Mouse (Mus musculus) G1E-ER4 (cell line): ENCODE results near the gene Gm28051. TPM values are rescaled to one million over a fixed set of nuclear protein-coding genes. Genes with fewer than 3 reads are reported as not detected.

Source experiments
- GATA1 ChIP-seq: IDR thresholded peaks from one replicate; pipeline ENCODE4 v1.8.0; 2012; ENCODE audit warnings: low read length, inconsistent platforms
- polyA plus RNA-seq: library from polyadenylated mRNA; stranded (reverse); fragments of >175 nt; gene quantifications from 2 replicates; pipeline ENCODE4 v1.2.3, GENCODE M21; 2012

The Gm28051 gene
- polyA plus RNA-seq, 1 experiment, result 7.3 TPM

GRCm38 (mm10) chr12:102702356-102703110, 55.0 kb downstream of the Gm28051 start:
- TF ChIP-seq GATA1, result no peak

- no peak for TF ChIP-seq GATA1
These were observed 55.8 kb downstream of the Gm28051 start for GRCm38 (mm10) chr12:102701691-102702207.

- TF ChIP-seq GATA1, result no peak
These were observed 57.1 kb downstream of the Gm28051 start for GRCm38 (mm10) chr12:102700453-102700852.

DNA sequence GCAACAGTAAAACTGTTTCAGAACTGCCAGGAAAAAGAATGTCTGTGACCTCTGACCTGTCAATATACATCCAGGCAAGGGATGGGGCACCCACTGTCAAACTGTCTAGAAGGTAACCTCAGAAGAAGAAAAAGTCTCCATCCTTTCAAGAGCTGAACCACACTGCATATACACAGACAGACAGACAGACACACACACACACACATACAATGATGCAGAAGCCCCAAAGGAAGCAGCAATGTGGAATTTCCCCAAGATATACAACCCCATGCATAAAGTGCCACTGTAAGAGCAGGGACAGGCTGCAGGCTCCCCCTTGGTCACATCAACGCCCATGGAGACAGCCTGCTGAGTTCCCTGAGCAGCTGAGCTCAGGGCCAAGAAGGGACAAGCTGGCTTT, 58.4 kb downstream of the Gm28051 start:
- TF ChIP-seq GATA1, result no peak

DNA sequence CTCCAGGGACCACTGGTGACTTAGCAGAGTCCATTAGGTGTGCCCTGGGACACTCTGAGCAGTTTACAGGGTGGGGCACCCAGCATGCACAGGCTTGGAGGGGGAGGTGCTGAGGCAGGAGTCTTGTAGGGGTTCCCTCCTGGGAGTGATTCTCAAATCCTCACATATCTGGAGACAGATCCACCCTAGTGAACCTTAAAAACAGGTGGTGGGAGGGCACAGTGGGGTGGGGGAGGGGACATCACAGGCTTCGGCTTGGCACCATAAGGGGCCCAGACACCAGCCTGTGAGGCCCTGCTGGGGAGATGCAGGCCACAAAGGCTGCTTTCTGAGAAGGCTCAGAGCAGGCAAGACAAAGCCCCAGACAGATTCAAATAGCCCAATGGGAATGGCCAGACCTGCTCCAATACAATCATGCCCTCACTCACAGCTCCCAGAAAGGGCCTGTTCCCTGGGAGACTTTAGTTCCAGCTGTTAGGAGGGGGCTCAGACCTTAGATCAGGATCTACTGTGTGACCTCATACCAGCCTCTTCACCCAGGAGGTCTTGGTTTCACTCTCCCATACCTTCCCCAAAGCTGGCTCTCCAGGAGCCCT, 59.4 kb downstream of the Gm28051 start:
- TF ChIP-seq GATA1, result no peak

DNA sequence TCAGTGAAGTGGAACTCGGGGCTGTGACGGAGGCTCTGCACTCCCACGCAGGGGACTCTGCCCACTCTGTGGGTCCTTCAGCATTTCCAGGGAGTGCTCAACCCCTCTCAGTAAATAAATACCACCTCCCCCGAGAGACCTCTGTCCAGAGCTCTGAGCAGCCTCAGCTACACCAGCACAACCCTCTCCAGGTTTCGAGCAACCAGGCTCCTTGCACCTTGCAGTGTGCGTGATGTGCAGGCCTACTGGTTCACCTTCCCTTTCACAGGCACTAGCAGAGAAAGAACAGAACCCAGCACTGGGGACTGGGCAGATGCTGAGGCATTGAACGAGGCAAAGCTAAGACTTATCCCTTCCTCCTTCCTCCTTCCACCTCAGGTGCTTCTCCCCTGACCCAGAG, 60.2 kb downstream of the Gm28051 start:
- no peak for TF ChIP-seq GATA1

DNA sequence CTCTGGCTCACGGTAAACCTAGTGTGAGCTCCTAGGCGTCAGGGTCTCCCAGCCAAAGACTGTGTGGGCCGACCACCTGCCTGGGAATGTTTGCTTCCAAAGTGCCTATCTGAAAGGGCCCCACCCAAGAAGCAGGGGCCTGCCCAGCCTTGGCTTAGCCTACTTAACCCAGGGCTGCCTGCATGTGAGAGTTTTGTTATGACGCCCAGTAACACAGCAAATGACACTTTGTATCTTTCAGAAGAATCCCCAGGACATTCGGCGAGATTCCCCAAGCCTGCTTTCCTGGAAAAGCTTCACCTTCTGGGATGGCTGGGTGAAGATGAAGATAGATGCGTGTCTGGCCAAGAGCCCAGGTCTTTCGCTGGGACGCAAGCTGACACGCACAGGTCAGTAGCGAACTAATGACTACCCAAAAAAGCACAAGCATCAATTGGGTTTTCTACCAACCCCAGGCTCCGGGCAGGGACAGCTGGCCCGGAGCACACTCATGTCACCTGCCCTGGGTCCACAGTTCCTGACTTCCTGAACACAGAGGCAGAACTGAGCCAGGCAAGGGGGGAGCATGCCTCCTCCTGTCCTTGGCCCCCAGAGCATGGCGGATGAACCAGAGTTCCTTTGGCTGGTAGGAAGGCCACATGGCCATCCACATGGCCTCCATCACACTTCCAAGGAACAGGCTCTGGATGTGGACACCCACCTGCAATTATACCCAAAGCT, 60.8 kb downstream of the Gm28051 start:
- TF ChIP-seq GATA1, result no peak

DNA sequence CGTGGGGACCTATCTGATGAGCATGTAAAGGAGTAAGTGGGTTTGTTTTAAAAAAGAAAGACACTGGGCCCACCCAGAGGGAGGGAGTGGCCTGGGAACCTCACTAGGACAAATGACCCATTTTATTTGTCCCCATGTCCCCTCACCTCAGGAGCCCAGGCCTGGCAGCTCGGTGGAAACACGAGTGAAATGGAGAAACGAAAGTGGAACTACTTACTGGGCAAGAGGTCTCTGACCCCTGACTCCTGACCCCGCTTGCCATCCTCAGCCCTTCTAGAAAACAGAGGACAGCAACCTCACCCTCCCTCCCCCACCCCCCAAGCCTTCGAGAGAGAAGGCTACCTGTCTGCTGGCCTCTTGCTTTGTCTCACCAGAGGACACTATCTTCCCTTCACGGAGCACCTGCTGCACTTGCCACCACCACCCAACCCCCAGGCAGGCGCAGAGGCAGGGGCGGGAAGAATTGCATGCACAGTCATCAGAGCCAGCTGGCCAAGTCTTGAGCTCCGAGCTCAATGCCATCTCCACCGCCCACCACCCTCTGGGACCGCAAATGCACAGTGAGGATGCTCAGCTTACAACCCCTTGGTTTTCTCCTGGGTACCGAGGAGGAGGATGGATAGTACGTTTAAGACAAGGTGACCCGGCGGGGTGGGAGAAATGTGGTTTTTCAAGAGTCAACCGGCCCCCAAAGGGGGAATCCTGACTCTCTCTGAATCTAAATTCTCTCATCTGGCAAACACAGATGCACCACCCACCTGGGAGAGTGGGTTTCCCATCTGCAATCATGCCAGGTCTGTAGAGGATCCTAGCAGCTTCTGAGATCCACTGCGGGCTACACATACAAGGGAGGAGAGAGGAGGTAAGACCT, 62.0 kb downstream of the Gm28051 start:
- no peak for TF ChIP-seq GATA1

- TF ChIP-seq GATA1, result no peak
These were observed 65.8 kb downstream of the Gm28051 start for GRCm38 (mm10) chr12:102691761-102692160.

DNA sequence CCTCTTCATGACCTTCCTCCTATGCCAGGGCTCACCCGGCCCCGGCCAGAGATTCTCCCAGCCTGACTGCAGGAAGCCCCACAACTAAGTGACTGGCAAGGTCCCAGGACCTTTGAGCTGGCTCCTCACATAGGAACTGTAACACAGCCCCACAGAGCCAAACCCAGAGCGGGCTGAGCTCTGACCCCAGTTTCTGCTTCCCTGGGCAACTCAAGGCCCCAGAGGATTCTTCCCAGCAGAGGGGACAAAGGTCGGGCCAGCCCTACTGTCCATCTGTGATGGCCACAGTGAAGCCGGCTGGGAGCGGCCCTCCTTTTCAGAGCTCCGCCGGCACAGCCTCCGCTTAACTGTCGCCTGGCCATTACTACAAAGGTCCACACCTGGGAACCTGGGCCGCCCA, 66.4 kb downstream of the Gm28051 start:
- no peak for TF ChIP-seq GATA1

DNA sequence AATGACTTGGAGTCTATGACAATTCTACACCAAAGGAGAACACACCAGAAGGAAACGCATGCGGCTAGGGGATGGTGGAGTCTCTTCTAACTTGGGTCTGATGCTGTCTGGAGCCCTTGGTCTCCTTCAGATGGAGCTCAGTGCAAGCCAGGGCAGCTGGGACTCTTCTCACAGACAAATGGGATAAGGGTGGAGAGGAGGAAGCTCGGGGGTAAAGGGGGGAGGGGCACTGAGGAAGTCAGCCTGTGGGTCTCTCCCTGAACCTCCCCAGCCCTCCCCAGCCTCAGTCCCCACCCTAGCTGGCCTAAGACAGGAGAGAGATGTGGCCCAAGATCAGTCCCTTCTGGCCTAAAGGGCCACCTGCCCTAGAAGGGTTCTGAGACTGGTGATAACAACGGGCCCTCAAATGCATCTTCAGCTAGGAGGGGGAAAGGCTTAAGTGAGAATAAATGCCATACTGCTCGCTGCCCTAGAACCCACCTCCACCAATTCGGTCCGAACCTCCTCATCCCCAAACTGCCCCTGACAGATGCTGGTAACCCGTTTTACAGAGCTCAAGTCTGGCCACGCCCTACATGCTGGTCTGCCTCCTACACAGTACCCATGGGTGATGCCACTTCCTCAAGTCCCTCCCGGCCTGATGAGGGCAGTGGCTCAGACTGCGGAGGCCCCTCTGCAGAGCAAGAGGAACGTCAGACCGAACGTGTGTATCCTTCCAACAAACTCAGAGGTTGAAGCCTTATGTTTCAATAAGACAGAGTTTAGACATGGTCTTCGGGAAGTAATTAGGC, 67.6 kb downstream of the Gm28051 start:
- TF ChIP-seq GATA1, result no peak

DNA sequence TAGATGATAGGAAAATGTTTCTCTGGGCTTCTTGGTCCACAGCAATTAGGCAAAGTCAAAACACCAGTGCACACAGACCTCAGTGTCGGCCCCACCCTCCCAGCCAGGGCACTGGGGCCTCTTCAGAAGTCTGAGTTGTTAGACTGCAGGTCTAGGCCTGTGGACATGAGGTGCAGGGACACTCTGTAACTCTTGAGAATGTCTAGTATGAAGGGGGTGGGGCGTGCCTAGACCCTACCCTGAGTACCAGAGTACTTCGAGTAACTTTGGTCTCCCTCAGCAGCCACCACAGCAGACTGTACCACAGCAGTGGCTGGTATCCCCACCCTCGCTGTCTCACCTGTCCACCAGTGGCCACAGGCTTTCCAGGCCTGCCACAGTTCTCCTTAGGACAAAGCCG, 71.2 kb downstream of the Gm28051 start:
- no peak for TF ChIP-seq GATA1

DNA sequence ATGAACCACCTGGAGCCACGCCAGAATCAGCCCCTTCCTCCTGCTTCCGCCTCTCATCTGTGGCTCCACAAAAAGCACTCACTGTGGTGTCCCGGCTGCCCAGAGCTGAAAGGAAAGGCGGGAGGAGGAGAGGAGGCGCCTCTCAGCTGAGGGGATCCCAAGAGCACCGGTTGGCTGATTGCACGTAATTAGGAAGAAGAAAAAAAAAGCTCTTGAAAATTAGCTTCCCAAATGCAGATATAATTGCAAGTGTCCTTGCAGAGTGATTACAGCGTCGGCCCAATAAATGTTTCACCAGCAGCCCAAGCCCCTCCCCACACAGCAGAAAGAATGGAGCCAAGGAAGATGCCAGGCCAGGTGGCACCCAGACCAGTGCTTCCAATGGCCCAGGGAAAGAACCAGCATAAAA, 72.0 kb downstream of the Gm28051 start:
- no peak for TF ChIP-seq GATA1

- TF ChIP-seq GATA1, result no peak
These were observed 72.7 kb downstream of the Gm28051 start for GRCm38 (mm10) chr12:102684720-102685386.
